Mouse (Mus musculus): ENCODE measurements at regions not wholly inside any gene's neighbourhood (a gene's known extent, or its start where the extent isn't known, plus 50 kb on each side); places are given as distances from the start of the nearest gene placed in this dataset.

DNA sequence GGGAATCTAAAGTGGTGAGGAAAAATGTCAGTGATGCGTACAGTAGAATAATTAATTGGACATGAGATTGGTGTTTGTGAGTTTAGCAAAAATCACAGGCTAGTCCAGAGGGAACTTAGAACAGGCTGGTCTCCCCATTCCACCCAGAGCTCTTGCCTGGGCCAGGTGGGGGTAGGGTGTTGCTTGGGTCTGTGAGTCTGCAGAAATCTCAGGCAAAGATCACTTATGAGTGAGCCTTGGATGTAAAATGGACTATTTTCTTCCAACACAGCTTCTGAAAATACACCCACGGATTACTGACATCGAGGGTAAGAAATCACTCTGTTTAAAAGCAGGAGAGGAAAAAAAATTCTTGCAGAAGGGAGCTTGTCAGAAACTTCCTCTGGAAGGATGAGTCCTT lies 159.1 kb downstream of the Diras2 start:
- TF ChIP-seq CTCF (IDR thresholded peaks at IDR 0.05; ENCODE audit: low read depth) (no peak), EP300 (optimal IDR thresholded peaks at IDR 0.05) (no peak)
